Mouse (Mus musculus): Measurements from ENCODE around the gene Galnt6. TPM values are rescaled to one million over a fixed set of nuclear protein-coding genes. Genes with fewer than 3 reads are reported as not detected.

Galnt6 gene
- polyA plus RNA-seq, 2 experiments = 0.47 to 0.84 TPM

- H3K4me2 ChIP-seq (ENCODE audit: low read depth) = no peak overlapping the region
- DNase-seq (ENCODE audit: low read depth in 3 of 3, low spot score in 3 of 3) (no peak), ATAC-seq (ENCODE audit: insufficient read depth) (no peak)
- no peaks in the 10 kb centered on the region for H3K9me3 ChIP-seq (ENCODE audit: control insufficient read depth, low read length)
- H3K36me3 ChIP-seq (replicated peaks; ENCODE audit: control insufficient read depth, insufficient read depth, low read depth) = no peaks in the 10 kb centered on the region
- H3K27ac ChIP-seq = no peak overlapping the region
- no peak overlapping the region for H3K9ac ChIP-seq (replicated peaks)
- peaks cover 12 to 39% of the 10 kb centered on the region in 2 experiments for H3K4me1 ChIP-seq (replicated peaks; ENCODE audit: control insufficient read depth in 2 of 2, insufficient read depth in 2 of 2, low read length in 1 of 2)
- no peak overlapping the region for H3K4me3 ChIP-seq (ENCODE audit: insufficient read depth in 1 of 2, low read depth in 2 of 2, low read length in 2 of 2)
- H3K27me3 ChIP-seq (ENCODE audit: control insufficient read depth, insufficient read depth, low read length) = no peaks in the 10 kb centered on the region
- WGBS (ENCODE audit: insufficient replicate concordance) = 66% methylated on average over 12 of the region's 12 CpGs
- TF ChIP-seq EP300 (IDR thresholded peaks at IDR 0.05; ENCODE audit: low read depth) = no peak
- no peak for TF ChIP-seq CTCF (IDR thresholded peaks at IDR 0.05; ENCODE audit: low read depth)
Observed at GRCm38 (mm10) chr15:100678581-100678980, 50.6 kb downstream of the Galnt6 start.

DNA sequence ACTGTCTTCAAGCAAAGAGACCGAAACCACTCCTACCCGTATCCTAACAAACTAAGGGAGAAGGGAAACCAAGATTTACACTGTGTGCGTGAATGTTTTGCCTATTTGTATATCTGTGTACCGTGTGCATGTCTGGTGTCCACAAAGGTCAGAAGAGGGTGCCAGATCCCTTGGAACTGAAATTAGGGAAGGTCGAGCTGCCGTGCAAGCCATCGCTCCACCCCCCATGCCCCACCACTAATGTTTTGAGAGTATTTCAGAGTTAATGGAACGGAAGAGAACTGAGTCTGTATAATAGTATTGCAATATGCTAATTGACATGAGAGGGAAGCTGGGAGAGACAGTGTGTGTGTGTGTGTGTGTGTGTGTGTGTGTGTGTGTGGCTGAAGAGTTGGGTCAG lies 51.5 kb downstream of the Galnt6 start:
- ATAC-seq (ENCODE audit: insufficient read depth) = no peak
- no peak for TF ChIP-seq CTCF (IDR thresholded peaks at IDR 0.05; ENCODE audit: low read depth)
- TF ChIP-seq EP300 (IDR thresholded peaks at IDR 0.05; ENCODE audit: low read depth) = no peak
- no peak overlapping the region for H3K9ac ChIP-seq (replicated peaks)
- no peaks in the 10 kb centered on the region for H3K27me3 ChIP-seq (ENCODE audit: control insufficient read depth, insufficient read depth, low read length)
- H3K36me3 ChIP-seq (replicated peaks; ENCODE audit: control insufficient read depth, insufficient read depth, low read depth) = no peaks in the 10 kb centered on the region
- no peak overlapping the region for H3K4me3 ChIP-seq (ENCODE audit: insufficient read depth in 1 of 2, low read depth in 2 of 2, low read length in 2 of 2)
- H3K27ac ChIP-seq = no peak overlapping the region
- DNase-seq (ENCODE audit: low read depth in 3 of 3, low spot score in 3 of 3) = no peak
- peaks cover 18 to 48% of the 10 kb centered on the region in 2 experiments for H3K4me1 ChIP-seq (replicated peaks; ENCODE audit: control insufficient read depth in 2 of 2, insufficient read depth in 2 of 2, low read length in 1 of 2)
- no peak overlapping the region for H3K4me2 ChIP-seq (ENCODE audit: low read depth)
- no peaks in the 10 kb centered on the region for H3K9me3 ChIP-seq (ENCODE audit: control insufficient read depth, low read length)
- 78% methylated on average over 8 of the region's 8 CpGs for WGBS (ENCODE audit: insufficient replicate concordance)

DNA sequence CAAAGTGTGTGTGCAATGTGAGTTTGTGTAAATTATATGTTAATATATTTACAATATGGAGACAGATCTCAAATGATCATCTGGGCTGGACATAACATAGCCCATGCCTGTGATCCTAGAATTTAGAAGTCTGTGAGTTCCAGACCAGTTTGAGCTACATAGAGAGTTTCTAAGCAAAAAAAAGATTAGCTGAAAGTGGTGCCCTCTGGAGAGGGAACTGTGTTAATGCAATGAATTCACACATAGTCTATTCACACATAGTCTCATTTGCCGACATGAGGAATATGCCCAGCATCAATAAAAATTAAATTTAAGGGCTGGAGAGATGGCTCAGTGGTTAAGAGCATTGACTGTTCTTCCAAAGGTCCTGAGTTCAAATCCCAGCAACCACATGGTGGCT lies 52.7 kb downstream of the Galnt6 start:
- TF ChIP-seq CTCF (IDR thresholded peaks at IDR 0.05; ENCODE audit: low read depth) (peak; percentile 15; the same call in 1 of the 2 replicates), EP300 (IDR thresholded peaks at IDR 0.05; ENCODE audit: low read depth) (no peak)
- H3K4me3 ChIP-seq (ENCODE audit: insufficient read depth in 1 of 2, low read depth in 2 of 2, low read length in 2 of 2) = no peak overlapping the region
- no peak overlapping the region for H3K4me2 ChIP-seq (ENCODE audit: low read depth)
- no peaks in the 10 kb centered on the region for H3K27me3 ChIP-seq (ENCODE audit: control insufficient read depth, insufficient read depth, low read length)
- ATAC-seq (ENCODE audit: insufficient read depth) = no peak
- H3K4me1 ChIP-seq (replicated peaks; ENCODE audit: control insufficient read depth in 2 of 2, insufficient read depth in 2 of 2, low read length in 1 of 2) = peaks cover 18 to 46% of the 10 kb centered on the region in 2 experiments
- H3K9ac ChIP-seq (replicated peaks) = no peak overlapping the region
- DNase-seq (ENCODE audit: low read depth in 3 of 3, low spot score in 3 of 3) = no peak
- no peak overlapping the region for H3K27ac ChIP-seq
- H3K9me3 ChIP-seq (ENCODE audit: control insufficient read depth, low read length) = no peaks in the 10 kb centered on the region
- H3K36me3 ChIP-seq (replicated peaks; ENCODE audit: control insufficient read depth, insufficient read depth, low read depth) = no peaks in the 10 kb centered on the region
- 48% methylated on average over 1 of the region's 1 CpGs for WGBS (ENCODE audit: insufficient replicate concordance)

DNA sequence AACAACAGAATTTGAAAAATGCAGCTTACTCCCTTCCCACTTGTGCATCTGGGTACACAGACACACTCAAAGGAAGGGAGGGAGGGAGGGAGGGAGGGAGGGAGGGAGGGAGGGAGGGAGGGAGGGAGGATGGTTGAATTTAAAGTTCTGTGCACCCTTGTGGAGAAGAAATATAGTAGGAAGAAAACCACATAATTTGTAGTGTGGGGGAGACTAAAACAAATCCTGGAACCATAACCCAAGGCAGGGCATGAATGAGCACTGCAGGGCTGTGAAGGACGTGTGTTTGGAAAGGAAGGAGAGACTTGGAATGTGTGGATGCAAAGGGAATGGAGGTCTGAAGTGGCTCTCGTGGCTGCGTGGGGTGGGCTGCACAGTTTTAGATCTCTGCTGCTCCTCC lies 53.7 kb downstream of the Galnt6 start:
- Histone ChIP-seq H3K4me1 (replicated peaks; ENCODE audit: control insufficient read depth in 2 of 2, insufficient read depth in 2 of 2, low read length in 1 of 2) (peaks cover 18 to 44% of the 10 kb centered on the region in 2 experiments), H3K4me2 (ENCODE audit: low read depth) (no peak overlapping the region), H3K9ac (replicated peaks) (no peak overlapping the region), H3K4me3 (ENCODE audit: insufficient read depth in 1 of 2, low read depth in 2 of 2, low read length in 2 of 2) (no peak overlapping the region), H3K9me3 (ENCODE audit: control insufficient read depth, low read length) (no peaks in the 10 kb centered on the region), H3K36me3 (replicated peaks; ENCODE audit: control insufficient read depth, insufficient read depth, low read depth) (no peaks in the 10 kb centered on the region), H3K27ac (no peak overlapping the region), H3K27me3 (ENCODE audit: control insufficient read depth, insufficient read depth, low read length) (no peaks in the 10 kb centered on the region)
- DNase-seq (ENCODE audit: low read depth in 3 of 3, low spot score in 3 of 3) (no peak), ATAC-seq (ENCODE audit: insufficient read depth) (no peak)
- 46% methylated on average over 3 of the region's 3 CpGs for WGBS (ENCODE audit: insufficient replicate concordance)
- TF ChIP-seq CTCF (IDR thresholded peaks at IDR 0.05; ENCODE audit: low read depth) = no peak
- TF ChIP-seq EP300 (IDR thresholded peaks at IDR 0.05; ENCODE audit: low read depth) = no peak

DNA sequence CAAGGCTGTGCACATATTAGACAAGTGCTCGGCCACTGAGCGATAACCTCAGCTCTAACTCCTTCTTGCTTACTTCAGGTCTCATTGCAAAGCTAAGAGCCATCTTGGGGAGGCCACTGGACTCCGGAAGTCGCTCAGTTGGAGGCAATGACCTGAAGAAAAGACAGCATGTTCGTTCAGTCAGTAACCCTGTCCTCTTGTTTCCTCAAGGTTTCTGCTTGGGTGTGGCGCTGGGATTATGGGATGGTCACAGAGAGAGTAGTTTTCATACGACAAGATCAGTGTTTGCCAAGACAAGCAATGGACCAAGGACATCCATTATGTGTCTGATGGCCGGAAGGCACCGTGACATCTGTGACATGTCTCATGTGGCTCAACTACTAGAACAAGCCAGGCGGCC lies 54.6 kb downstream of the Galnt6 start:
- WGBS (ENCODE audit: insufficient replicate concordance) = 43% methylated on average over 10 of the region's 10 CpGs
- H3K27me3 ChIP-seq (ENCODE audit: control insufficient read depth, insufficient read depth, low read length) = no peaks in the 10 kb centered on the region
- TF ChIP-seq CTCF (IDR thresholded peaks at IDR 0.05; ENCODE audit: low read depth) (no peak), EP300 (IDR thresholded peaks at IDR 0.05; ENCODE audit: low read depth) (no peak)
- DNase-seq (ENCODE audit: low read depth in 3 of 3, low spot score in 3 of 3) (no peak), ATAC-seq (ENCODE audit: insufficient read depth) (no peak)
- H3K4me3 ChIP-seq (ENCODE audit: insufficient read depth in 1 of 2, low read depth in 2 of 2, low read length in 2 of 2) = no peak overlapping the region
- H3K27ac ChIP-seq = peak overlapping the region; percentile 73; the same call in 1 of the 2 replicates
- H3K4me2 ChIP-seq (ENCODE audit: low read depth) = peak overlapping the region; percentile 54
- H3K36me3 ChIP-seq (replicated peaks; ENCODE audit: control insufficient read depth, insufficient read depth, low read depth) = no peaks in the 10 kb centered on the region
- 0 out of 2 replicates have a peak overlapping the region, but pooled peaks have one; percentile 46 for H3K9ac ChIP-seq (replicated peaks)
- H3K4me1 ChIP-seq (replicated peaks; ENCODE audit: control insufficient read depth in 2 of 2, insufficient read depth in 2 of 2, low read length in 1 of 2) = peaks cover 18 to 39% of the 10 kb centered on the region in 2 experiments
- no peaks in the 10 kb centered on the region for H3K9me3 ChIP-seq (ENCODE audit: control insufficient read depth, low read length)
